Mouse (Mus musculus) E14TG2a.4 (cell line): ENCODE results near the gene Lman1l.

Experiments used
- CTCF ChIP-seq: conservative IDR thresholded peaks from 2 replicates; pipeline ENCODE4 v1.5.1; 2014; ENCODE audit warnings: low read length
- NANOG ChIP-seq: IDR thresholded peaks from 2 replicates; pipeline ENCODE4 v1.6.1; 2014; ENCODE audit warnings: borderline replicate concordance, low read length, mixed read lengths
- POU5F1 ChIP-seq: IDR thresholded peaks from 2 replicates; pipeline ENCODE4 v1.6.1; 2014; ENCODE audit warnings: low read length, borderline replicate concordance

DNA sequence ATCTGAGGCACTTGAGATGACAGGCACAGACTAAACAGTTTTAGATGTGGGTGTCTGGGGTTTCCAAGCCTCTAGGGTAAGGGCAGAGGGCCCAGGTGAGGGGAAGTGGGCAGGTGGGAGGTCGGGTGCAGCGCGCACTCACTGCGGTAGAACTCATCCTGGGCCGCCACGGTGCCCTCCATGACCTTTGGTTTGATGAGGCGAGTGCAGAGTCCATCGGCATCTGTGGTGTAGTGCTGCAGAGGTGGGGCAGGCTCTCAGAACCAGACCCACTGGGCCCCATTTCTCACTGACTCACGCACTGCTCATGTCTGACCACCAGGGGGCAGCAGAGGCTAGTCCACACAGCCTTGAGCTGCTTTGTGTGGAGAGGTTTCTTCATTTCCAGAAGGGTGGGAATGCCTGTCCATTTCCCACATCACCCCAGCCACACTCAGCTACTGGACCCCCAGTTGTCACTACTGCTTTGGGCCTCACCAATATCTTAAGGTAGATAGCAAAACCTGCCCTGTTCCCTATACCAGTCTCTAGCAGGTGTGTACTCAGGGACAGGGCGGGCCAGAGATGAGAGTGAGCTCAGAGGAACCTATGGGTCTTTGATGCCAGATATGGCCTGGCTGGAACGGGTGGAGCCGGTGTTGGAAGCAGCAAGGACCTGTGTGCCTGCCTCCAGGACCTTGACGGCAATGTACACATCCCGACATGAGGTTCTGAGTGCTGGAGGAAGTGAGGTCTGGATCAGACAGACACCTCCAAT, 8.7 kb upstream of the Lman1l start:
- TF ChIP-seq CTCF (peak; percentile 92), NANOG (no peak), POU5F1 (no peak)
